Mouse (Mus musculus): Measurements from ENCODE around the gene Dlgap4. TPM values are rescaled to one million over a fixed set of nuclear protein-coding genes. Genes with fewer than 3 reads are reported as not detected.

The Dlgap4 gene
- total and polyA plus RNA-seq, 3 experiments: 12.4 to 38.5 (median 12.7) TPM

DNA sequence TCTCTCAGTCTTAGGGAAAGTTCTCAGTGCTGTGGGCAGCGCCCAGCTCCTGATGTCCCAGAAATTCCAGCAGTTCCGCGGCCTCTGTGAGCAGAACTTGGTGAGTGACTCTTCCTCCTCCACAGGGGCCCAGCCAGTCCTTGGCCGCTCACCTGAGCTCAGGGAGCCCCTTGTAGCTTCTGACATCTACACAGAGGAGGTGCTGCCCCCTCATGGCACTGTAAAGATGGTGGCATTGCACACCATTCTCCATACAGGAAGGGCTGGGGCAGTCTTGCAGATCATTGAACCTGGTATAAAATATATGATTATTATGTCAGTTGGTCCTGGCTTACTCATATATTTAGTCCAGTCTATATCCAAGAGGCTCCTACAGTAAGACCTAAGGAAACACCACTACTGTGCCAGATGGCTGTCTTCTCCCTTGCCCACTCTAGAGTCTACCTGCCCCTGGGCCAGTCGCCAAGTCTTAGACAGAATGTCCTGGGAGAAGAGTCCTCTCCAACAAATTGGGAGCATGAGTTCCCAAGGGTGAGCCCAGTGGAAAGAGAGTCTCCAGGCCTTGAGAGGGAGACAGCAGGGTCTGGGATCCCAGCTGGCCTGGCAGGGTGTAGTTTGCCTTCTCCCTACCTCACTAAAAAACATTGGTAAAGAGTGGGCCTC lies 147.5 kb downstream of the Dlgap4 start:
- H3K9ac ChIP-seq (ENCODE audit: insufficient read depth, low read depth): no peak overlapping the region
- no peaks in the 10 kb centered on the region for H3K27me3 ChIP-seq (replicated peaks)
- H3K27ac ChIP-seq (ENCODE audit: insufficient read depth, low read depth): no peak overlapping the region
- no peaks in the 10 kb centered on the region for H3K79me2 ChIP-seq (replicated peaks; ENCODE audit: control insufficient read depth, extremely low read depth, insufficient read depth, poor library complexity, severe bottlenecking)
- DNase-seq (ENCODE audit: extremely low read depth): no peak
- H3K4me3 ChIP-seq (replicated peaks in 1 of 3; ENCODE audit: low read depth in 2 of 3, low read length in 2 of 3, poor library complexity in 1 of 3): no peak overlapping the region
- H3K4me2 ChIP-seq (ENCODE audit: insufficient read depth, low read depth, poor library complexity, severe bottlenecking): no peak overlapping the region
- H3K4me1 ChIP-seq (ENCODE audit: control insufficient read depth in 1 of 2, insufficient read depth in 2 of 2): peaks cover 14 to 50% of the 10 kb centered on the region in 2 experiments
- H3K36me3 ChIP-seq (replicated peaks in 1 of 2; ENCODE audit: control insufficient read depth in 1 of 2, insufficient read depth in 1 of 2, low read length in 1 of 2): peaks cover 15 to 71% of the 10 kb centered on the region in 2 experiments
- in situ Hi-C loops (cut with MboI; ENCODE audit: low pct_ligation_motif_present, low pct_unique_long_range_greater_than_20kb, low sequenced_read_pairs): no loop called here
- no peaks in the 10 kb centered on the region for H3K9me3 ChIP-seq (replicated peaks; ENCODE audit: low read length)
- dilution Hi-C loops (cut with MboI; ENCODE audit: extremely low pct_ligation_motif_present, extremely low pct_unique_long_range_greater_than_20kb, low sequenced_read_pairs): no loop called here
- TF ChIP-seq TBP (conservative IDR thresholded peaks at IDR 0.05; ENCODE audit: low read depth, low read length) (no peak), KAT2A (IDR thresholded peaks at IDR 0.05; ENCODE audit: insufficient replicate concordance, low read length) (no peak), UBTF (IDR thresholded peaks at IDR 0.05; ENCODE audit: low read depth, low read length) (no peak), ELF1 (IDR thresholded peaks at IDR 0.05; ENCODE audit: low read depth, low read length) (no peak), TCF12 (IDR thresholded peaks at IDR 0.05; ENCODE audit: low read depth, low read length) (no peak), SMC3 (IDR thresholded peaks at IDR 0.05; ENCODE audit: low read depth, low read length) (peak; percentile 38), GABPA (IDR thresholded peaks at IDR 0.05; ENCODE audit: insufficient replicate concordance, low read depth, low read length) (no peak), MAZ (IDR thresholded peaks at IDR 0.05; ENCODE audit: low read depth, low read length) (no peak), USF2 (conservative IDR thresholded peaks at IDR 0.05; ENCODE audit: low read depth, low read length) (no peak), NELFE (IDR thresholded peaks at IDR 0.05; ENCODE audit: low read depth, low read length) (no peak), CTCF (conservative IDR thresholded peaks at IDR 0.05 in 1 of 2, IDR thresholded peaks at IDR 0.05 in 1 of 2; ENCODE audit: low read depth in 2 of 2, low read length in 2 of 2) (peak in 1 of 2 experiments; percentile 61; a peak in 2 of 4 replicates), RAD21 (IDR thresholded peaks at IDR 0.05; ENCODE audit: low read depth, low read length) (peak; percentile 51), POLR2AphosphoS2 (IDR thresholded peaks at IDR 0.05; ENCODE audit: low read depth, low read length) (no peak)

DNA sequence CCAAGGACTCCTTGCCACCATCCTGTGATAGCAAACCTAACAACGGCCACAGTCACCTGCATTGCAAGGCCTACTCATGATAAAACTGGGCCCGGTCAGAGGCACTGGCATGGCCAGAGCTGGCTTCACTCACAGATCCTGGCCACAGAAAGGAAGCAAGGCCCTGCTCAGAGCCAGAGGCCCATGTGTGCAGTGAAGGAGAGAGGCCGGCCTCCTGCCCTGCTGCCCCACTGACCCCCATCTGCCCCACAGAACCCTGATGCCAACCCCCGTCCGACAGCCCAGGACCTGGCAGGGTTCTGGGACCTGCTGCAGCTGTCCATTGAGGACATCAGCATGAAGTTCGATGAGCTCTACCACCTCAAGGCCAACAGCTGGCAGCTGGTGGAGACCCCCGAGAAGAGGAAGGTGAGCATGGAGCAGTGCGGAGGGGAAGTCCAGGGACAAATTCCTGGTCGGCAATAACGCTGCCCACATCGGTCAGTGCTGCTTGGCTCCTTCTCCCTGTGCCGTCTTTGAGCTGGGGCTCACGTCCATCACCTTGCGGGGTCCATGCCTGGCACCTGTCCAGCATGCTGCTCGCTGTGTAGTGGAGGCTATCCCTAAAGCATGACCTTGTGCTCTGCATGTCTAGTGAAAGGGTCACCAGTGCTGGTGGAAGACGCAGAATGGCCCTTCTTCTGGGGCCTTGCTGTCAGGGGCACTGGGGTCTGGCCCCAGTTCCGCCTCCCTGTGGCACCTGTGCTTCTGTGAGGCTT lies 148.2 kb downstream of the Dlgap4 start:
- no peaks in the 10 kb centered on the region for H3K27me3 ChIP-seq (replicated peaks)
- in situ Hi-C loops (cut with MboI; ENCODE audit: low pct_ligation_motif_present, low pct_unique_long_range_greater_than_20kb, low sequenced_read_pairs): no loop called here
- no peaks in the 10 kb centered on the region for H3K79me2 ChIP-seq (replicated peaks; ENCODE audit: control insufficient read depth, extremely low read depth, insufficient read depth, poor library complexity, severe bottlenecking)
- peaks cover 10 to 63% of the 10 kb centered on the region in 2 experiments for H3K36me3 ChIP-seq (replicated peaks in 1 of 2; ENCODE audit: control insufficient read depth in 1 of 2, insufficient read depth in 1 of 2, low read length in 1 of 2)
- dilution Hi-C loops (cut with MboI; ENCODE audit: extremely low pct_ligation_motif_present, extremely low pct_unique_long_range_greater_than_20kb, low sequenced_read_pairs): no loop called here
- no peak for DNase-seq (ENCODE audit: extremely low read depth)
- H3K4me2 ChIP-seq (ENCODE audit: insufficient read depth, low read depth, poor library complexity, severe bottlenecking): no peak overlapping the region
- H3K9ac ChIP-seq (ENCODE audit: insufficient read depth, low read depth): no peak overlapping the region
- H3K4me3 ChIP-seq (replicated peaks in 1 of 3; ENCODE audit: low read depth in 2 of 3, low read length in 2 of 3, poor library complexity in 1 of 3): no peak overlapping the region
- TF ChIP-seq ZNF384 (IDR thresholded peaks at IDR 0.05; ENCODE audit: low read depth, low read length): no peak
- TF ChIP-seq POLR2A (IDR thresholded peaks at IDR 0.05; ENCODE audit: low read depth, low read length): no peak
- no peak for TF ChIP-seq SIN3A (IDR thresholded peaks at IDR 0.05; ENCODE audit: low read length)
- TF ChIP-seq EP300 (IDR thresholded peaks at IDR 0.05; ENCODE audit: low read length): no peak
- TF ChIP-seq JUND (conservative IDR thresholded peaks at IDR 0.05; ENCODE audit: low read depth, low read length): no peak
- TF ChIP-seq ELF1 (IDR thresholded peaks at IDR 0.05; ENCODE audit: low read depth, low read length): no peak
- TF ChIP-seq USF2 (conservative IDR thresholded peaks at IDR 0.05; ENCODE audit: low read depth, low read length): no peak
- no peak for TF ChIP-seq ETS1 (conservative IDR thresholded peaks at IDR 0.05; ENCODE audit: low read depth, low read length)
- no peak for TF ChIP-seq MAZ (IDR thresholded peaks at IDR 0.05; ENCODE audit: low read depth, low read length)
- TF ChIP-seq NRF1 (IDR thresholded peaks at IDR 0.05; ENCODE audit: low read depth, low read length): no peak
- TF ChIP-seq KAT2A (IDR thresholded peaks at IDR 0.05; ENCODE audit: insufficient replicate concordance, low read length): no peak
- TF ChIP-seq MXI1 (IDR thresholded peaks at IDR 0.05; ENCODE audit: low read depth, low read length): no peak
- no peak for TF ChIP-seq ZMIZ1 (IDR thresholded peaks at IDR 0.05; ENCODE audit: low read depth, low read length)
- TF ChIP-seq TBP (conservative IDR thresholded peaks at IDR 0.05; ENCODE audit: low read depth, low read length): no peak
- TF ChIP-seq PAX5 (IDR thresholded peaks at IDR 0.05; ENCODE audit: low read length): no peak
- peaks cover 20 to 57% of the 10 kb centered on the region in 2 experiments for H3K4me1 ChIP-seq (ENCODE audit: control insufficient read depth in 1 of 2, insufficient read depth in 2 of 2)
- no peak overlapping the region for H3K27ac ChIP-seq (ENCODE audit: insufficient read depth, low read depth)
- no peaks in the 10 kb centered on the region for H3K9me3 ChIP-seq (replicated peaks; ENCODE audit: low read length)
